Mouse (Mus musculus) forebrain, embryonic 12.5 days (tissue): ENCODE data around the gene Ebna1bp2. TPM values are rescaled to one million over a fixed set of nuclear protein-coding genes. Genes with fewer than 3 reads are reported as not detected.
A peak's percentile ranks its signal among the peaks of the same experiment; 100 is the strongest.

Source experiments
- ATAC-seq: fragments of 200-750 bp; cut with Nextera tagmentation; 2 replicates; pipeline ENCODE4 v1.8.0; 2017; ENCODE audit warnings: moderate TSS enrichment; ENCODE audit not compliant: low FRiP score
- H3K27ac ChIP-seq: fragments of 300-500 bp; sonication (generic); 2 replicates; pipeline ENCODE4 v1.5.1; 2016; ENCODE audit warnings: mild to moderate bottlenecking
- H3K27me3 ChIP-seq: fragments of 300-500 bp; sonication (generic); 2 replicates; pipeline ENCODE4 v1.6.1; 2016; ENCODE audit warnings: mild to moderate bottlenecking
- H3K36me3 ChIP-seq: fragments of 300-500 bp; sonication (generic); replicated peaks from 2 replicates; pipeline ENCODE4 v1.6.1; 2016; ENCODE audit warnings: mild to moderate bottlenecking
- H3K4me1 ChIP-seq: fragments of 300-500 bp; sonication (generic); 2 replicates; pipeline ENCODE4 v1.6.1; 2016
- H3K4me2 ChIP-seq: fragments of 300-500 bp; sonication (generic); 2 replicates; pipeline ENCODE4 v1.6.1; 2016; ENCODE audit warnings: mild to moderate bottlenecking, moderate library complexity
- H3K4me3 ChIP-seq: fragments of 300-500 bp; sonication (generic); replicated peaks from 2 replicates; pipeline ENCODE4 v1.5.1; 2016; ENCODE audit warnings: mild to moderate bottlenecking
- H3K9ac ChIP-seq: fragments of 300-500 bp; sonication (generic); 2 replicates; pipeline ENCODE4 v1.6.1; 2016; ENCODE audit warnings: mild to moderate bottlenecking
- H3K9me3 ChIP-seq: fragments of 300-500 bp; sonication (generic); 2 replicates; pipeline ENCODE4 v1.6.1; 2016
- whole genome bisulfite sequencing: fragments of 180-500 bp; shearing (Covaris S2); methylation state at CpG from one replicate; pipeline ENCODE4 v1.1.7; 2016; 5-methylcytosine and 5-hydroxymethylcytosine counted together
- polyA plus RNA-seq: library from polyadenylated mRNA; unstranded; fragments of >200 nt; fragmentation: Nextera tagmentation; extraction: Ambion mirVana; gene quantifications from 2 replicates; pipeline ENCODE4 v1.2.1, GENCODE M21; 2016

Gene Ebna1bp2
- 193 and 200 TPM in 2 replicates for polyA plus RNA-seq

DNA sequence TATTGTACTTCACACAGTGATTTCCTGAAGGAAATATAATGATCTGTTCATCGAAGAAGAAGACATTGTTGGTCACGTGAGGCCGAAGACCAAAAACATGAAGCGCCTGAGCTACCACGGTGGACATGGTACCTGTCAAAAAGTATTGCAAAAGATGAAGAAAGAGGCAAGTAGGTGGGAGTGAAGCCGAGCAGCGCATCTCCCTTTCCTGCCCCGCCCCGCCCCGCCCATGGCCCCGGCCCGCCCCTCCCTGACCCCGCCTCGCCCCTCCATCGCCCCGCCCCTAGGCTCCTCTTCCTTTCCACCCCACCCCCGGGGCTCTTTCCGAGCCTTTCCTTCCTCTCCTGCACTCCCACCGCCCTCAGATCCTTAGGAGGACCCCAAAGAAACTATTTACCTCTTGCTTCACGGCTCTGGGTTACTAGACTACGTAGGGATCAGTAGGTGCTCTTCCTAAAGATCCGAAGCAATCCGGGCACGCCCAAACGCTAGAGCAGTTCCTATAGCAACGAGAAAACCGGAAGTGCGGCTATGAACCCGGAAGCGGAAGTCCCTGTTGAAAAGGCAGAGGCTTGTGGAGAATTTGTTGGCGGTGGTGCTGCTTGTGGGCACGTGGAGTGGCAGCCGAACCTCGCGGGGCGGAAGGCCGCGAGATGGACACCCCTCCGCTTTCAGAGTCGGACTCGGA is at the start of gene Ebna1bp2, which contains the start of gene Cfap57:
Gene Ebna1bp2, plus strand, starts transcription at position 521 of the 688 bp plus-strand sequence.
Gene Cfap57, minus strand, starts transcription at position 499 of the 688 bp plus-strand sequence.
- Histone ChIP-seq H3K27ac (peak within 1 kb of the TSS; percentile 62; the same call in 1 of the 2 replicates), H3K4me3 (peak within 1 kb of the TSS; percentile 78), H3K9me3 (peaks cover 5% of the 10 kb centered on the region), H3K27me3 (no peaks in the 10 kb centered on the region), H3K36me3 (peaks cover 26% of the 10 kb centered on the region), H3K4me2 (peak within 1 kb of the TSS; percentile 94), H3K9ac (peak within 1 kb of the TSS; percentile 74), H3K4me1 (peaks cover 11% of the 10 kb centered on the region)
- under 1% methylated on average over 32 of the region's 41 CpGs for WGBS
- peak; percentile 92 for ATAC-seq

DNA sequence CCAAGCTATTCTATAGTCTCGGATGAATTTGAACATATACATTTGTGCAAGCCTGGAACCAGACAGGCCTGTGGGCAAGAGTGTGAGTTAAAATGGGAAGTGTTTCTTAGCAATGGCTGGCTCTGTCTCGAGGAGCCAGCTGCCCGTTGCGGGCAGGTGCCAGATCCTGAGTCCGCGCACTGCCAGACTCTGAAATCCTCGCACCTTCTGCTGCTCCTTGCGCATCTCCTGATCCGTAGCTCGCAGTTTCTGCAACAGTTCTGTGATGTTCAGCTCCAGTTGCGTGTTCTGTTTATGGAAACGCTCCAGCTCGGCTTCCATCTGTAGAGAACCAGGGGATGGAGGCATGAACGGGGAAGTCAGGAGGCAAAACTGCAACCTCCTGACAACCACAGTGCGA is 49.2 kb upstream of the Ebna1bp2 start:
- peaks cover 6% of the 10 kb centered on the region for H3K27me3 ChIP-seq
- no peaks in the 10 kb centered on the region for H3K4me1 ChIP-seq
- WGBS = 86% methylated on average over 14 of the region's 15 CpGs
- no peak overlapping the region for H3K4me2 ChIP-seq
- H3K36me3 ChIP-seq = no peaks in the 10 kb centered on the region
- H3K27ac ChIP-seq = no peak overlapping the region
- no peak for ATAC-seq
- H3K9me3 ChIP-seq = no peaks in the 10 kb centered on the region
- H3K4me3 ChIP-seq = no peak overlapping the region
- H3K9ac ChIP-seq = no peak overlapping the region

DNA sequence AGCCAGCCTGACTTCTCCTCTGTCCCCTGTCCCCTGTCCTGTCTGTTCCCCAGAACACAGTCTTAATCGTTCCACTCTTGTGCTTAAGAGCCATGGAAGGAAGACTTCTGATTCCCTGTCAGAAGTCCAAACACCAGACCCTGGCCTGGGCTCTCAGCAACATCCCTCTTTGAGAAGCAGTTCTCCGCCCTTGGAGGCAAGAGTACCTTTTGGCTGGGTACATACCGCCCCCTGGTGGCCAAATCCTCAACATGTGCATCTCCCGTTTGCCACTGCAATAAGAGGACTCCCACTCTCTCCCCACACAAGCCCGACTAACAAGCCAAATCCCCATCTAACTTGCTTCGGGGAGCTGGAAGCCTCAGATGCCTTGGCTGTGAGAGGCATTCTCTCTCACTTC is 44.5 kb upstream of the Ebna1bp2 start:
- no peak overlapping the region for H3K27ac ChIP-seq
- WGBS = 9% methylated on average over 6 of the region's 6 CpGs
- H3K27me3 ChIP-seq = peaks cover 10% of the 10 kb centered on the region
- no peak overlapping the region for H3K4me2 ChIP-seq
- H3K9ac ChIP-seq = no peak overlapping the region
- H3K9me3 ChIP-seq = no peaks in the 10 kb centered on the region
- H3K36me3 ChIP-seq = no peaks in the 10 kb centered on the region
- no peaks in the 10 kb centered on the region for H3K4me1 ChIP-seq
- H3K4me3 ChIP-seq = no peak overlapping the region
- ATAC-seq = peak; percentile 57; the same call in 1 of the 2 replicates

DNA sequence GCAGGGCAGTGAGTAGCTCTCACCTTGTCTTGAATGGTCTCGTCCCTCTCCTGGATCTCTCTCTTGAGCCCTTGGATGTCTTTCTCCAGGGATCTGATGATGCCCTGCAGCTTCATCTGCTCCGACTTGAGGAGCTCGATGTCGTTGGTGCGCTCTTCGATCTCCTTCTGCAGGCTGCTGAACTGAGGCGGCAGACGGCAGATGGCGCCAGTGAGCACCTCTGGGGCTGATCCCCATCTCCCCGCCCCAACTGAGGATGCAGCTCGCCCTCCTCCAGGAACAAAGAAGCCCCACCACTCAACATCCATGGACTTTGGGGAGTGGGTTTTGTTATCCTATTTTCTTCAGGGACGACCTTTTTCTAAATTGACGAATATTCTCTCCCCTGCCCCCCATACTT is 41.3 kb upstream of the Ebna1bp2 start:
- H3K4me1 ChIP-seq = 0 out of 2 replicates have a peak, but pooled peaks cover 4% of the 10 kb centered on the region
- no peak overlapping the region for H3K4me2 ChIP-seq
- H3K4me3 ChIP-seq = no peak overlapping the region
- H3K9ac ChIP-seq = no peak overlapping the region
- no peak for ATAC-seq
- H3K27ac ChIP-seq = no peak overlapping the region
- 55% methylated on average over 13 of the region's 13 CpGs for WGBS
- no peaks in the 10 kb centered on the region for H3K36me3 ChIP-seq
- H3K9me3 ChIP-seq = 0 out of 2 replicates have a peak, but pooled peaks cover 1% of the 10 kb centered on the region
- peaks cover 10% of the 10 kb centered on the region for H3K27me3 ChIP-seq

DNA sequence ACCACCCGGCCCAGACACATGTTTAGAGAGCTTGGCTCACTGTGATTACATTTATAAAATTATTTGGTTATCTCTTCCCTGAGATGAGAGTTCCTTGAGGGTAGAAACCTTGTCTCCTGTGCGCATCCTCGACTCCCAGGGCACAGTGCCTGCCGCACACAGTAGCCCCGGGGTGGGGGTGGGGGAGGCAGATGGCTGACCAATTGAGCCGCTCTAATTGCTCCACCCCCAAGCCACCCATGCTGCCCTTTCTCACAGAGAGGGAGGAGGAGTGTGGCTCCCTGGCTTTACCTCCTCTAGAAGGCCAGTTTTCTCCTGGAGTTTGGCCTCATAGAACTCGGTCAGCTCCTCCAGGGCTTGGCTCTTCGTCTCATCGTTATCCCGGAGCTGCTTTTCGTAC is 39.1 kb upstream of the Ebna1bp2 start:
- no peak overlapping the region for H3K27ac ChIP-seq
- 0 out of 2 replicates have a peak, but pooled peaks cover 4% of the 10 kb centered on the region for H3K9me3 ChIP-seq
- H3K36me3 ChIP-seq = no peaks in the 10 kb centered on the region
- no peak overlapping the region for H3K4me3 ChIP-seq
- no peak for ATAC-seq
- 0 out of 2 replicates have a peak, but pooled peaks cover 4% of the 10 kb centered on the region for H3K4me1 ChIP-seq
- WGBS = 30% methylated on average over 10 of the region's 11 CpGs
- H3K27me3 ChIP-seq = peaks cover 9% of the 10 kb centered on the region
- H3K9ac ChIP-seq = no peak overlapping the region
- H3K4me2 ChIP-seq = no peak overlapping the region

DNA sequence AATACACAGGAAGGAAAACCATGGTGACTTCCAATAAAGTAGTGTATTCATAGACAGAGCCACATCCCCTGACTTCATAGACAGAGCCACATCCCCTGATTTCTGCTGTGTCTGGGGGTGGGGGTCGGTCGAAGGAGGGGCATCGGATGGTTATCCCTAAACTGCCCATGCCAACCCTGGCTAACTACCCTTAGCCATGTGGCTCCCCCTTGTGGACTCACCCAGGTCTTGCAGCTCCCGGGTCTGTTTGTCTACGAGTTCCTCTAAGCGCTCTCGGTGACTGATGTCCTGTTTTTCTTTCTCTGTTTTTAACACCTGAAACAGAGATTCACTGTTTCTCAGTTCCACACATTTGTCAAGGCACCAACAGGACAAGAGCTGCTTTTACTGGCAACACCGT is 38.0 kb upstream of the Ebna1bp2 start:
- no peaks in the 10 kb centered on the region for H3K36me3 ChIP-seq
- WGBS = 96% methylated on average over 8 of the region's 8 CpGs
- ATAC-seq = no peak
- H3K9ac ChIP-seq = no peak overlapping the region
- no peak overlapping the region for H3K27ac ChIP-seq
- H3K4me2 ChIP-seq = no peak overlapping the region
- H3K4me3 ChIP-seq = no peak overlapping the region
- 0 out of 2 replicates have a peak, but pooled peaks cover 4% of the 10 kb centered on the region for H3K9me3 ChIP-seq
- 0 out of 2 replicates have a peak, but pooled peaks cover 1% of the 10 kb centered on the region for H3K27me3 ChIP-seq
- 0 out of 2 replicates have a peak, but pooled peaks cover 7% of the 10 kb centered on the region for H3K4me1 ChIP-seq

DNA sequence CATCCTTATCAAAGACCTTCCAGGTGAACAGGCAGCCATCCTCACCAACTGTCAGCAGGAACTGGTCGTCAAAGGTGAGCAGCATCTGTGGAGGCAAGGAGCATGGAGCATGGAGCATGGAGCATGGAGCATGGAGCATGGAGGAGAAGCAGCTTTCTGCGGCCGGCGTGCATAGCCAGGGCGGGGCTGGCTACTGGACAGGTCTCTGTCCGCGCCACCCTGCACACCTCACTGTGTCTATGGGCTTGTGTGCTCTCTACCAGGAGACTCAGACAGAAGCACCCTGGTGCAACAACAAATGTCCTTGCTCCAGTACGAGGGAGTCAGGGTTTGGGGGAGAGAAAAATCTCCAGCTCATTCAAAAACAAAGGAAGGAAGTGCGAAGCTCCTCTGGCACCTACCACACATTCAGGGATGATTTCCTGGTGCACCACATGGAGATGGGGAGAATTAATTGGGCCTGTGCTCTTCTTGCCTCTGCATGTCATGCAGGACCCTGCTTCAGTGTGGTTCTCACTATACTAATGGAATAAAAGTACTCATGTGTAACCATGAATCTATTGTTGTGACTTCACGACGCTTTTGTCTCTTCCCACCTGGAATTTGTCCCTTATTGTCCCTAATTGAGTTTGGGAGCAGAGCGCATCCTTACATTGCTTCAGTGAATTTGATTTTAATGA is 31.4 kb upstream of the Ebna1bp2 start:
- no peak for ATAC-seq
- no peak overlapping the region for H3K27ac ChIP-seq
- H3K27me3 ChIP-seq = no peaks in the 10 kb centered on the region
- no peak overlapping the region for H3K4me2 ChIP-seq
- H3K36me3 ChIP-seq = no peaks in the 10 kb centered on the region
- H3K4me3 ChIP-seq = no peak overlapping the region
- H3K4me1 ChIP-seq = peaks cover 9% of the 10 kb centered on the region
- H3K9ac ChIP-seq = no peak overlapping the region
- 59% methylated on average over 12 of the region's 12 CpGs for WGBS
- 0 out of 2 replicates have a peak, but pooled peaks cover 4% of the 10 kb centered on the region for H3K9me3 ChIP-seq

DNA sequence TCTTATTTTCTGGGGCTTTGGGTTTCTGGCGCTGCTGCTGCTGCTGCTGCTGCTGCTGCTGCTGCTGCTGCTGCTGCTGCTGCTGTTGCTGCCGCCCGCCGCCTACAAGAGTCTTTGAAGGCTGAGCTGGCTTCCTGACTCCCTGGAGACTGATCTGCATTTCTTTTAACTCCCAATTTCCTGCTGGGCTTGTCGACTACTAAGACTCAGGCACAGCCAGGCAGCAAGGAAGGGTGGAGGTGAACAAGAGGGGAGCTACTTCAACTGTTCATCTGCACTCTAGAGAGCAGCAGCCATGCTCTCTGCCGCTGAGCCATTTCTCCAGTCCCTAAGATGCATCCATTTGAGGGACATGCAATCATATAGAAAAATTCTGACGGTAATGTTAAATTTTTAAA is 30.9 kb upstream of the Ebna1bp2 start:
- Histone ChIP-seq H3K9me3 (no peaks in the 10 kb centered on the region), H3K4me1 (peaks cover 9% of the 10 kb centered on the region), H3K9ac (no peak overlapping the region), H3K4me2 (no peak overlapping the region), H3K27ac (no peak overlapping the region), H3K4me3 (no peak overlapping the region), H3K27me3 (no peaks in the 10 kb centered on the region), H3K36me3 (no peaks in the 10 kb centered on the region)
- 6% methylated on average over 7 of the region's 7 CpGs for WGBS
- no peak for ATAC-seq

DNA sequence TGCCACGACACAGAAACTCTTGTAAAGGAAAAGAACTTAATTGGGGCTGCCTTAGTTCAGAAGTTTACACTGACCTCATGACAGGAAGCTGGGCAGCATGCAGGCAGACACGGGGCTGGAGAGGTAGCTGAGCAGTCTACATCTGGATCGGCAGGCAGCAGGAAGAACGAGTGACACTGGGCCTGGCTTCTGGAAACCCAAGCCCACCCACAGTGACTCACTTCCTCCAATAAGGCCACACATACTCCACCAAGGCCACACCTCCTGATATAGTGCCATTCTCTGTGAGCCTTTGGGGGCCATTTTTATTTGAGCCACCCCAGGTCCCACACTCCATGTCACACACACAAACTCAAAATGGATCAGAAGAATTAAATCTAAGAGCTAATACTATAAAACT is 16.5 kb upstream of the Ebna1bp2 start:
- WGBS = 80% methylated on average over 4 of the region's 4 CpGs
- Histone ChIP-seq H3K9me3 (no peaks in the 10 kb centered on the region), H3K36me3 (no peaks in the 10 kb centered on the region), H3K4me2 (no peak overlapping the region), H3K4me1 (no peaks in the 10 kb centered on the region), H3K27me3 (no peaks in the 10 kb centered on the region), H3K27ac (no peak overlapping the region), H3K9ac (no peak overlapping the region), H3K4me3 (no peak overlapping the region)
- no peak for ATAC-seq

DNA sequence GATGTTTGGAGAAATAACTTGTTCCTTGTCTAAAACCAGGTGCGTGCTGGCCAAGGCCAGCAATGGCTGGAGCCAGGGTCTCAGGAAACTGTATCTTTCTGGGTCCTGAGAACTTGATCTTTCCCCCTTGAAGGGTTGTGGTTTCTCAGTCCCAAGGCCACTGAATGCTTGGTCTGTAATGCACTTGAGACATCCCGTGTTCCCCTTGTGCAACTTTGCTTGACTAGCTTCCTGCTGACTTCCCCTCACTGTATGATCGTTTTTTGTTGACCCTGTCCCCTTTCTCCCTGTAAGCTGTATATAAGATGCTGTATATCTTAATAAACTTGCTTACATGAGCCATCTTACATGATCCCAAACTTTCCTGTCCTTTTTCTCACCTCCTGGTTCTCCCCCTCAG is 10.8 kb upstream of the Ebna1bp2 start:
- no peak for ATAC-seq
- H3K27ac ChIP-seq = no peak overlapping the region
- 0 out of 2 replicates have a peak, but pooled peaks cover 15% of the 10 kb centered on the region for H3K27me3 ChIP-seq
- 75% methylated on average over 3 of the region's 3 CpGs for WGBS
- H3K36me3 ChIP-seq = no peaks in the 10 kb centered on the region
- H3K9ac ChIP-seq = no peak overlapping the region
- H3K9me3 ChIP-seq = no peaks in the 10 kb centered on the region
- no peaks in the 10 kb centered on the region for H3K4me1 ChIP-seq
- no peak overlapping the region for H3K4me2 ChIP-seq
- H3K4me3 ChIP-seq = no peak overlapping the region

DNA sequence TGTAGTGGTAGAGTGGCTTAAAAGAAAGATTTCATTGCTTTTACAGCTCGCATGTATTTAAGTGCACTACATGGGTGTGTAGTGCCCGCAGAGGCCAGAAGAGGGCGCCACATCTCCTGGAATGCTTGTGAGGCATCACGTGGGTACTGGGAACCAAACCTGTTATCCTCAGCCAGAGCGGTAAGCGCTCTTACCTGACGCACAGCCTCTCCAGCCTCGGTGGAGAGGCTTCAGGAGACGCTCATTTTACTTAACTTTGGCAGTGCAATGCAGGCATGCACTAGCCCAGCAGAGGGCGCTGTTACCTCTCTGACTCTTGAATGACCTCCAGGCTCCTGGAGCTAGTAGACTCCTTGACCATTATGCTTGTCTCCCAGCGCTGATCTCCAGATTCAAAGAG is 8.0 kb upstream of the Ebna1bp2 start:
- no peak for ATAC-seq
- no peak overlapping the region for H3K9ac ChIP-seq
- no peaks in the 10 kb centered on the region for H3K36me3 ChIP-seq
- peaks cover 4% of the 10 kb centered on the region for H3K9me3 ChIP-seq
- 20% methylated on average over 11 of the region's 11 CpGs for WGBS
- H3K27ac ChIP-seq = no peak overlapping the region
- no peaks in the 10 kb centered on the region for H3K4me1 ChIP-seq
- H3K4me2 ChIP-seq = no peak overlapping the region
- 0 out of 2 replicates have a peak, but pooled peaks cover 15% of the 10 kb centered on the region for H3K27me3 ChIP-seq
- H3K4me3 ChIP-seq = no peak overlapping the region

DNA sequence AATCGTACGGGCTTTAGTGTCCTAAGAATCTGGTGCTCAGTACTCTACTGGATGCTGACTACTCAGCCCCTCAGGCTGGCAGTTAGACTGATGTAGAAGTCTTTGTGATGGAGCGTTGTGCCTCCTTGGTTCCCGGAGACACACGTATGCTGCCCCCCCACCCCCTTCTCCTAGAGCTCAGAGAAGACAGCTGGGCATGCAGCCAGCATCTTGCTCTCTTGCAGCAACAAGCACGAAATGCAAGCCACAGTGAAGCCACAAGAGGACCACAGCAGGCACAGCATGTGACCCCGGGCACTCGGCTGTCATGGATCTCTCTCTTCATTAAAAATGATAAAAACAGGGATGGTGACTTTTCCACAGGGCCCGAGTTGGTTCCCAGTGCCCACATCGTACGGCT is 5.2 kb upstream of the Ebna1bp2 start:
- no peak overlapping the region for H3K4me3 ChIP-seq
- H3K36me3 ChIP-seq = no peaks in the 10 kb centered on the region
- H3K9ac ChIP-seq = no peak overlapping the region
- ATAC-seq = no peak
- 0 out of 2 replicates have a peak, but pooled peaks cover 13% of the 10 kb centered on the region for H3K27me3 ChIP-seq
- WGBS = 89% methylated on average over 11 of the region's 11 CpGs
- no peak overlapping the region for H3K27ac ChIP-seq
- no peak overlapping the region for H3K4me2 ChIP-seq
- H3K9me3 ChIP-seq = peaks cover 5% of the 10 kb centered on the region
- H3K4me1 ChIP-seq = no peaks in the 10 kb centered on the region
